Mouse (Mus musculus): ENCODE measurements around the gene Socs4. TPM values are rescaled to one million over a fixed set of nuclear protein-coding genes. Genes with fewer than 3 reads are reported as not detected.

The Socs4 gene
- total RNA-seq (2022), result 10 to 100 TPM; 11.7 to 12.9 (median 12.0) TPM

GRCm38 (mm10) chr14:47276637-47277393, at the start of gene Socs4, which contains the start of gene Wdhd1:
Gene Socs4 (plus strand): TSS chr14:47276931.
Gene Wdhd1 (minus strand): TSS chr14:47276857.
- peak; percentile 86 to 91 for DNase-seq (ENCODE audit: low spot score in 2 of 2)

GRCm38 (mm10) chr14:47229796-47230376, 46.8 kb upstream of the Socs4 start:
- DNase-seq (ENCODE audit: low spot score in 2 of 2), result no peak

GRCm38 (mm10) chr14:47233602-47234001, 43.1 kb upstream of the Socs4 start:
- DNase-seq (ENCODE audit: low spot score in 2 of 2), result no peak

GRCm38 (mm10) chr14:47234032-47234431, 42.7 kb upstream of the Socs4 start:
- no peak for DNase-seq (ENCODE audit: low spot score in 2 of 2)

GRCm38 (mm10) chr14:47234526-47235250, 42.0 kb upstream of the Socs4 start:
- DNase-seq (ENCODE audit: low spot score in 2 of 2), result no peak

GRCm38 (mm10) chr14:47236491-47236890, 40.2 kb upstream of the Socs4 start:
- no peak for DNase-seq (ENCODE audit: low spot score in 2 of 2)

- DNase-seq (ENCODE audit: low spot score in 2 of 2), result no peak
Measured at GRCm38 (mm10) chr14:47237286-47237685, 39.4 kb upstream of the Socs4 start.

- DNase-seq (ENCODE audit: low spot score in 2 of 2), result no peak
Measured at GRCm38 (mm10) chr14:47240600-47240999, 36.1 kb upstream of the Socs4 start.

- no peak for DNase-seq (ENCODE audit: low spot score in 2 of 2)
Measured at GRCm38 (mm10) chr14:47241046-47241445, 35.7 kb upstream of the Socs4 start.

GRCm38 (mm10) chr14:47242753-47243152, 34.0 kb upstream of the Socs4 start:
- no peak for DNase-seq (ENCODE audit: low spot score in 2 of 2)

GRCm38 (mm10) chr14:47249839-47250238, 26.9 kb upstream of the Socs4 start:
- DNase-seq (ENCODE audit: low spot score in 2 of 2), result no peak

- no peak for DNase-seq (ENCODE audit: low spot score in 2 of 2)
Measured at GRCm38 (mm10) chr14:47264866-47265265, 11.9 kb upstream of the Socs4 start.

GRCm38 (mm10) chr14:47265829-47266228, 10.9 kb upstream of the Socs4 start:
- DNase-seq (ENCODE audit: low spot score in 2 of 2), result no peak

- no peak for DNase-seq (ENCODE audit: low spot score in 2 of 2)
Measured at GRCm38 (mm10) chr14:47269056-47269455, 7.7 kb upstream of the Socs4 start.

GRCm38 (mm10) chr14:47269706-47270105, 7.0 kb upstream of the Socs4 start:
- no peak for DNase-seq (ENCODE audit: low spot score in 2 of 2)

- no peak for DNase-seq (ENCODE audit: low spot score in 2 of 2)
Measured at GRCm38 (mm10) chr14:47273751-47274150, 3.0 kb upstream of the Socs4 start.

GRCm38 (mm10) chr14:47275417-47275816, 1.3 kb upstream of the Socs4 start:
- DNase-seq (ENCODE audit: low spot score in 2 of 2), result no peak

GRCm38 (mm10) chr14:47276036-47276603, 611 bp upstream of the Socs4 start:
- DNase-seq (ENCODE audit: low spot score in 2 of 2), result no peak

GRCm38 (mm10) chr14:47279058-47279457, 2.3 kb downstream of the Socs4 start:
- DNase-seq (ENCODE audit: low spot score in 2 of 2), result no peak

- DNase-seq (ENCODE audit: low spot score in 2 of 2), result no peak
Measured at GRCm38 (mm10) chr14:47281535-47281934, 4.8 kb downstream of the Socs4 start.

GRCm38 (mm10) chr14:47283568-47283967, 6.8 kb downstream of the Socs4 start:
- no peak for DNase-seq (ENCODE audit: low spot score in 2 of 2)

GRCm38 (mm10) chr14:47285271-47285670, 8.5 kb downstream of the Socs4 start:
- DNase-seq (ENCODE audit: low spot score in 2 of 2), result no peak
